Mouse (Mus musculus) testis, postnatal 10 days (tissue): ENCODE measurements around the gene Chchd4.
"Not testable (repeated sequence)": the region's sequence is repeated elsewhere in the genome, so short reads cannot be mapped to it uniquely, and the experiment has no call there.

Experiments used
- DNase-seq: peaks from one replicate; pipeline ENCODE4 v3.0.0; 2021; ENCODE audit warnings: low spot score

Gene Chchd4

DNA sequence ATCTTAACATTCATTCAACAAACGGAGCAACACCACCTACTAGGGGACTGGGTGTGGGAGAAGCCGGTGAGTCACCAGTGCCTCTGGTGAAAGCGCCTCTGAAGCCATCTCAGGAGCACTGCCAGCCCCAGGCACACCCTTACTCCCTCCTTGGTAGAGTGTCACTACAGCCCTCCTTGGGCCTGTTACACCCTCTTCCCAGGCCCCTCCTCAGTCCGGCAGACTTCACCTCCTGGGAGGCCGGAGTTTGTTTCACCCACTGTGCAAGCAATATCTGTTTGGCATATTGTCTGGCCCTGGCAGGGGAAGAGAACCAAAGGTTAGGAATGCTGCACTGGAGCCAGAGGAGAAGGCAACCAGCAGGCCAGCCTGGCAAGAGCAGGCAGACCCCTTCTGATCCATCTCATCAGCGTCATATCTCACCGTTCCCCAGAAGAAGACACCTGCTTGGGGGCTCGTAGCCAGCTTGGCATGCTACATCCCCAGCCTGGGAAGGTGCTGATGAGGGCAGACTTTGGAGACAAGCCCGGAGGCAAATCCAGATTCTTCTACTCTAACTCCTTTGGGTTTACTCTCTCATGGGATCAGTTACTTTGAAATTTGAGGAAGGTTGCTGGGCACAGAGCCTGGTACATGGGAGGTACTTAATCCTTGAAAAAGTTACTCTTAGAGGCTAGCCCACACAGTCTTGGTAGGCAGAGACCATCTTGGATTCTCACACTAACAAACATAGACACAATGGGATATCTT lies 1.3 kb upstream of the Chchd4 start:
- no peak for DNase-seq

DNA sequence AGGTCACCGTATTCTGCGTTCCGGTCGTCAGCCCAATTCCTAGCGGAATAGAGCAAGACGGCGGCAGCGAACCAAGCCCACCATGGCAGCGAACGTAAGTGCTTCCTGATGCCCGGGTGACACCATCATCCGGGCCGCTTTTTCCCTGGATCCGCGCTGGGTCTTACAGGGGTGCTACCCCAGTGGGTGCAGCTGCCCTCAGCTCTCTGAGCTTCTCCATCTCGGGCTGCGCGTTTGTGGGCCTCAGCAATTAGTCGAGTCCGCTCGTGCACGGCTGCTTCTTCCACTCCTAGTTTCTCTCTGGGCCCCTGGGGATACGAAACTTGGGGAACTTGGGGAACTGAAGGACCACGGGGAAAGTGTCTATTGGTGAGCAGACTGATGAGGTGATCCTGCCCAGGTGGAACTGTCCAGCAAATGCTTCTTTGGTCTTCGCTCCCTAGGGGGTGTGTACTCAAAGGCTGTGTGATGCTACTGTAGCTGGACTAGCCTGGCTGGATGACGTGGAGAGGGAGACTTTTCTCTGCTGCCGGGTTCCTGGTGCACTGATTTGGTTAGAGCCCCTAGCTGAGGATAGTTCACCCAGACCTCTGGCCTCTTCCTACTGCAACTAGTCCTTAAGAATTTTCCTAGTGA lies 577 bp upstream of the Chchd4 start:
- no peak for DNase-seq

DNA sequence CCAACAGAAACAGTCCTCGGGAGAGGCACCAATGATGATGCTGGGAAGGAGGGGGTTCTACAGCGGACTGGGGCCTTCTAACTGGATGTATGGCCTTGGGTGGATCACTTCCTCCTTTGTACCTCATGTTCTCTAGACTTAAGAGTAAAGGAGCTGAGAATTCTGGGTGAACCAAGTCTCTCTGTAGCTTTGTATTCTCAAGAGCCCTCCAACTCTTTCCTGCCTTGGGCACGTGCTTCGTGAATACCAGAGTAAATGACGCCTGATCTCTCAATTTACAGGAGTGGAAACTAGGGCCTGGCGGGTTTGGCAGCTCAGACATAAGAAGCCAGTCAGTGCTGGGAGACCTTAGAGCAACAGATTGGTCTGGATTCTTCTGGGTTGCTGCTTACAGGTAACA lies 1.0 kb downstream of the Chchd4 start:
- no peak for DNase-seq

DNA sequence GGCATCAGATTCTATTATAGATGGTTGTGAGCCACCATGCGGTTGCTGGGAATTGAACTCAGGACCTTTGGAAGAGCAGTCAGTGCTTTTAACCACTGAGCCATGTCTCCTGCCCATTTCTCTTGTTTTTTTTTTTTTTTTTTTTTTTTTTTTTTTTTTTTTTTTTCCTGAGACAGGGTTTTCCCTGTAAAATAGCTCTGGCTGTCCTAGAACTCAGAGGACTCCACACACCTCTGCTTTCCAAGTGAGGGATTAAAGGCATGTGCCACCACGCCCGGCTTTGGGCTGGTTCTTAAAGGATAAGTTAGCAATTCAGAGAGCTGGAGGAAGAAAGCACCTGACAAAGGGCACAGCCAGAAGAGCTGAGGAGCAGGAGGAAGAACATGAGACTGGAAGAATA lies 1.9 kb downstream of the Chchd4 start:
- DNase-seq: not testable (repeated sequence)

DNA sequence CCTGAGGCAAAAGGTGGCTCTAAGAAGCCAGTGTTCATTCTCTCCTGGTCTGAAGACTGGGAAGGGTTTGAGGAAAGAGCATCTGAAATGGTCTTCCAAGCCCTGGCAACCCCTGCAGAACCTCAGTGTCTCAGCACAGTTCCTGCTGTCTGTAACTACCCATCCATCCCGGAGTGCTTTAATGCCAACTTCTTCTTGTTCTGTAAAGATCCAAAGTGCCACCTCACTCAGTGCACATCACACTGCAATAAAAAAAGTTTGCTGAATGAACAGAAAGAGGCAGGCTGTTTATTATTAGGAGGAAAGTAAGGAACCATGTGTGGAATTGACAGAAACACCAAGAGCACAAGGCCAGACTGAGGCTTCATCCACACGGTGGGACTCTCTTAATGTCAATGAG lies 2.6 kb downstream of the Chchd4 start:
- no peak for DNase-seq

DNA sequence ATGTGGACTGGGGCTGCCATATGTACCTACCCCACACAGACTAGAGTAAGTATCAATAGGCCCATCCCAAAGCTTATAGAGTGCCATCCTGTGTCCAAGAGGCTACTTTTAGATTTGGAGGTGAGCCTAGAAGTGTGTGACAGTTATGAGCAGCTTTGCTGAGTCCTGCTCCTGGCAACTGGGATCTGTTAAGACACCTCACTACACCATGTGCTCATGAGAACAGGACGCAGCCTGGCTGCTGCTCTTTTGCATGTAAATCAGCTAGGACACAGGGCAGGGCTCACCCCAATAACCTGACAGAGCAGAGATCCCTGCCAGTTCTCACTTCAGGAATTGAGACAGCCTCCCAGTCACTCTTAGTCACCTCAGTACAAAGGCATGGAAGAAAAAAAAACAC lies 6.2 kb downstream of the Chchd4 start:
- no peak for DNase-seq

DNA sequence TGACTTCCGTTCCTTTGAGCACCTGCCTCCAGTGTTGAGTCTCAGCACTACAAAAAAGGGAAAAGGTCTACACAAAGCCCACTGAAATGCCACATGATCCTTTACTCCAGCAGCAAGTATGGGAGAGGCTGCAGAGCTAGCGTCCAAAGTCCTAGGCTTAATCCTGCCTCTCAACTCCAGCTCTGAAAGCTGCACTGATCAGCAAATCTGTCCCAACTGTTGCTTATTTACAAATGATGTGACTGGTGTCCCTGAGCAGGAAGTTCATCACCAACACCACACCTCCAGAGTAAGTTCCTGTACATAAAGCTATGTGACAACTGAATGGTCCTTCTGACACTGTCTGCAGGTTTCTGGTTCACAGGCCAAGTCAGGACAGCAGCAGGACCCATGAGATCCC lies 7.6 kb downstream of the Chchd4 start:
- no peak for DNase-seq

DNA sequence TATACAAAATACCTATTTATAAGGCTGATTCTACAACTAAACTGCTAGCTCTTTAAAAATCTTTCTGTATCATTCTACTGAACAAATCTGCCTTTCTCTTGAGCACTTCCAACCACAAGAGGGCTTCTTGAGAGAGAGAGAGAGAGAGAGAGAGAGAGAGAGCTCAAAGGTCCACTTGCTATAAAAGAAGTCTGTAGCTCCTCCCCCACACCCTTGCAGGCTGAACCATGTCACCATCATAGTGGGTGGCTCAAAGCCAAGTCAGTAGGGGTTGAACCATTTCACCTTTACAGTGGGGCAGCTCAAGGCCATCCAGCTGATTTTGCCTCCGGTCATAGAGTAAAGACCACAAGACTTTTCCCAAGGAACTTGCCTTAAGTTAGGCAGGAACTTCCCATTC lies 13.9 kb downstream of the Chchd4 start:
- DNase-seq: no peak

DNA sequence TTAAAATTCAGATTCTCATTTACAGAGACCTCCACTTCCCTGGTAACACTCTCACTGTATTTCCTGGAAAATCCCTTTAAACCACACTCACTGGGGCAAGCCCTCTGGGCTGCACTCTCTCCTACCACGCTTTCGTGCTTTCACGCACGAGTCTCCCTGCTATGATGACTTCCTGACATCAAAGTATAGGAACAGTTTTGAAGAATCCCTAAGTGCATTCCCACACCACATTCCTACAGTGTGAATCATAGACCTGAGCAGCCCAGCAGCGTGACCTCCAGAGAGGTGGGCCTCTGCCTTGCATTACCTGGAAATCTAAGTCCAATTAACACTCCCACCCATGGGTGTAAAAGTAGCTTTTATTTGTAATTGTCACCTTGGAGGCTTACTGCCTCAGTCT lies 18.8 kb downstream of the Chchd4 start:
- no peak for DNase-seq

DNA sequence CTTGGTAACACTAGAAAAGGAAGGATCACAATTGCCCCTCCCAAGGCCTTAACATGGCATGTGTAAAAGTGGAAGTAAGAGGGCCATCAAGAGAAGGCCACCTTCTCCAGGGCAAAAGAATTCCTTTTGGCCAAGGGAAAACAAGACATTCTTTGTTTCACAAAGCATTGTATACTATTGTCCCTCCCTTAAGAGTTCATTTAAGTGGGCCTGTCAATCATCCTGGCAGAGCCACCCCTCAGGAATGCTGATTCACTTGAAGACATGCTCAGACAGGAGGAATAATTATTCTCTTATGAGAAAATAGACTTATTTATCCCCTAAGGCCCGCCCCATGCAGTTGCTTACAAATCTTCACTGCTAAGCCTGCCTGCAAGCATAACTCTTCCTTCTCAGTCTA lies 21.3 kb downstream of the Chchd4 start:
- DNase-seq: no peak

DNA sequence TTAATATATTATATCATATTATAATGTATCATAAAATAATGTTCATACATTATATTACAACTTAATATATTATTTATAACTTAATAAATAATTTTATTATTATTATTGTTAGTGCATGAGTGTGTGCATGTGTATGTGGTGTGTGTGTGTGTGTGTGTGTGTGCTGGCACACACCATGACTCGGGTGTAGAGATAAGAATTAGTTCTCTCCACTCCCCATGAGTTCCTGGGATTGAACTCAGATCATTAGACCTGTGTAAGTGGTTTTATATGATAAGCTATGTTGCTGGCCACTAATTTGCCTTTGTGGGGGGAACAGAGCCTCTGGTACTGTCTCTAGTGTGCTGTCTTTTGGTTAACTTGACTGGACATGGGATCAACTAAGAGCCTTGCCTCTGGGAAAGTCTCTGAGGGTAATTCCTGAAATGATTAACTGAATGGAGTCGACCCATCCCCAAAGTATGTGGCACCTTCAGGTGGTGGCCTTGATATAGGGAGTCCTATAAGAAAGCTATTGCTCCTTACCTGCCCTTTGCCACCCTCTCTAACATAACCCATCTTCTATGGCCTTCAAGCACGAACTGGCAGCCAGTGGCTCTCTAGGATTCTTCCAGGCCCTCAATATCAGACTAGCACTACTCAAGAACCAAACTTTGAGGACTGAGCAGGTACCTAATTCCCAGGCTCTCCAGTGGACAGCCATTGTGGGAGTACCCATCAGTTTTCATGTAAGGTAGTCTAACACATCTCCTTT lies 23.7 kb downstream of the Chchd4 start:
- DNase-seq: no peak

DNA sequence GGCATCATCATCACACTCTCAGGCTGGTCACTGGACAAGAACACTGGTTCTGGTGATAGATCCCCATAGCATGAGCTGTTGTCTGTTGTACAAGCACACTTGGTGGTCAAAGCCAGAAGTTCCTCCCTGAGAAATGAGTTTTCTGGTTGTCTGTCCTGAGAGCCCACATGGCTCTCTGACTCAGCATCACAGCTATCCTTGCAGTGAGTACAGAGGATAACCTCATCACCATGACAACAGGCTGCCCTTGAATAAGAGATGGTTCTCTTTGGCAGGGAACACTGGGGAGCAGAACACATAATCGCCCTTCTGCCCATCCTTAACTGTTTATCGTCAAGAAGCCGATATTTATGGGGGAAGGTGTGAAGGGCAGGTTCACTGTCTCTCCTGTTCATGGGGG lies 28.0 kb downstream of the Chchd4 start:
- DNase-seq: no peak

DNA sequence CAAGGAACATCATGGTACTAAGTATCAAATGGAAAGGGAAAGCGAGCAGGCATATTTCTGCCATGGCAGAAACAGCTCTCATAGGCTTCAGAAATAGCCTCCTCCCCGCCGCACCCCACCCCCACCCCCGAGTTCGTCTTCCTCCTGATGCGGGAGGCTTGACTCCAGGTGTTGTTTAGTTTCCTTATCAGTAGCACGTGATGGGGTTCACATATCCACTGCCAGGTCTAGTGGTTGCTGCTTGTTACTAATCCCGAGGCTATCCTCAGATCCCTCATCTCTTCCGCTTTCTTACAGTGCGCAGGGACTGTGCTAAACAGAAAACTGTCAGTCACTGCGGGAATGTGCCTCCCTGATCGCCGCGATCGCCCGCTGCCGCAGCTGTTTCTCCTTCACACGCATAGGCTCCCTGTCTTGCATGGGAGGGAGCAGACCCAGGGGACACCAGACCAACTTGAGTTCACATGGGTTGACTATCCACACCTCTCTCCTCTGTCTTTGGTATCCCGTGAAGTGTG lies 32.1 kb downstream of the Chchd4 start:
- no peak for DNase-seq

DNA sequence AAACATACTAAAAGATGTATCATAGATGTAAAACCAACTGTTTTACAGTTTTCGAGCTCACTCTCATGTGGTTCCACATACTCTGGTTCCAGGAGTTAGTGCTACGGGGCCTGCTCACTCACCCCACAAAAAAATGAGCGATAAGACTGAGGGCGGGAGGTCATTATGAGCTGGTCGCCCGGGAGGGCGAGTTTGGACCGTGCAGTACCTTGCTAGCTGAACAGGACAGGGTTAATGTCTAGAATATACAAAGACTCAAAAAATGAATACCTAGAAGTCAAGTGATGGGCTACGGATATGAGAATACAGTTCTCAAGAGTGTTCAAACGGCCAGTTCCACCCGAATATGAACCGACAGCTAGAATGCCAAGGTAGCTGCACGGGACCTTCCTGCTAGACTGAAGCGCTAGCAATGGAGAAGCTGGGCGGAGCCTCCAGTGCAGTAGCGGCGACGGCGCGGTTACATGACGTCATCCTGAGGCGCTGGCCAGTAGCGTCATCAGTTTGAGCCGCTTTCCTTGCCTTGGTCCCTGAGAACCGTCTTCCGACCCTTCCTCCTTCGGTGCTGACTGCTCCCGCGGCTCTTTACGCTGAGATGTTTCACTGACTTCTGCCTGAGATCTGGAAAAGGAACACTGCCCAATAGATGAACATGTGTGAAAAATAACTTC lies 32.7 kb downstream of the Chchd4 start:
- peak; percentile 98 for DNase-seq

DNA sequence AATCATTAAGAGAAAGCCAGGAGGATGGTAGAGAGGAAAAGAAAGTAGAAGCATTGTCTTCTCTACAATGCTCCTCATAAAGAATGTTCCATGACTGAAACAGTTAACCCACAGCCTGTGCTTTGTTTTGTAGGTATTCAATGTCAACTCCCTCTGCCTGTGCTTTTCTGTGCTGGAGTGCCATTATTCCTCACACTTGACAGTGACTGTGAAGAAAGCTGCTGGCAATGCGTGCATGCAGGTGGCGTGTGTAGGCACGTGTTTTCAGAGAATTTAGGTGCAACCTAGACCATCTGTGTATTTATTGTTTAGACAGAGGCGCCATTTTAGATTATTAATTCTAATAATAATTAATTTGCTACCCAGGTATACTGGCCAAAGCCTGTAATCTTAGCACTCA lies 49.2 kb downstream of the Chchd4 start:
- DNase-seq: no peak

DNA sequence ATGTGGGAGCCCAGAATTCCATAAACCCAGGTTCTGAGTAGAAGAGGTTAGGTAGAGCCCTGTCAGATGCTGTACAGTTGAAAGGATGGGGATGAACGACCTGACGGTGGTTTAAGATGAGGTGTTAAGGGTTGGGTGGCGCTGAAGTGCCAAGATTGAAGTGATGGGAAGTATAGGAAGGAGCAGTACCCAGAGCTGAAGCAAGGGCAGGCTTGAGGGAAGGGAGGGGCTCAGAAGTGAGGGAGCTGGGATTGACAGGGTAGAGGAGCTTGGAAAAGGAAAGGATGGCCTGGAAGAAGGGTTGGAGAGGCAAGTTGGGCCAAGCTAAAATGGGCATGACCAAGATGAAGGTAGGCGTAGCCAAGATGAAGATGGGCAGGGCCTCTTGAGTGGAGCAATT lies 51.7 kb downstream of the Chchd4 start:
- DNase-seq: no peak

DNA sequence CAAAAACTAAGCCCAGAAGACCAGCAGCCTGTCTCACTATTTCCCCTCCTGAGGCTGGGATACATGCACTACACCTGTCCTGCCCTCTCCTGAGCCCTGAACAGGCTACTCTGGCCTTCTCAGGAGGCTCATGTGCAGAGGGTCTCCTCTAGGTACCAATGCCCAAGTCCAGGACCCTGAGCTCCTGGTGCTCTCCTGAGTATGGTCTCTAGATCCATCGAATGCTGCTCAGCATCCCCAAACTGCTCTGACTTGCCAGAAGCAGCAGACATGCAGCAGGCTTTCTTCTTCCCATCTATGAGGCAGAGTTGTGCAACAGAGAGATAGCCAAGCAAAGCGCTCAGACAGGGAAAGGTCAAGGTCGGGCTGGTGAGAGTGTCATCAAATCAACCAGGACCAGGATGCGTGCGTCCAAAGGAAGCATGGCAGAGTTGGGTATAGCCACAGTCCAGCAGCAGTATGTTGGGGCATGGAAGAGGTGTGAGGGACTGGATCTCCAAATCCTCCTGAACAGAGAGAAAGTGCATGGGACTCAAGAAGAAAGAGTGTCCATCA lies 56.0 kb downstream of the Chchd4 start:
- no peak for DNase-seq

DNA sequence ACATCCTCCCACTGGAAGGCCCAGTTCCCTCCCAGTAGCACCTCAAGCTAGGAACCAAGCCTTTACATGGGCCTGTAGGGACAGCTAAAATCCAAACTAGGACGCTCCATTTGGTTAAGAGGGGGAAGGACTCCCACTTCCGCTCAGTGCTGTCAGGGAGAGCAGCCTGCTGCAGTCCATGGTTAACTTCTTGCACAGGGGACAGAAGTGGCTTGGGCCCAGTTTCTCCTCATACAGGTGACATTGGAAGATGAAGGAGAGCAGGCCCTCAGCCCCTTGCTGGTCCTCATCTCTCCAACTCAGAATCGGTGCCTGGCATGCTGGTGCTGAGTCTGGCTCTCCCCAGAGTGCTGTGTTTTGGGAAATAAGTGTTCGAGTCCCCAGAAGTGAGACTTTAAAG lies 57.2 kb downstream of the Chchd4 start:
- DNase-seq: no peak

DNA sequence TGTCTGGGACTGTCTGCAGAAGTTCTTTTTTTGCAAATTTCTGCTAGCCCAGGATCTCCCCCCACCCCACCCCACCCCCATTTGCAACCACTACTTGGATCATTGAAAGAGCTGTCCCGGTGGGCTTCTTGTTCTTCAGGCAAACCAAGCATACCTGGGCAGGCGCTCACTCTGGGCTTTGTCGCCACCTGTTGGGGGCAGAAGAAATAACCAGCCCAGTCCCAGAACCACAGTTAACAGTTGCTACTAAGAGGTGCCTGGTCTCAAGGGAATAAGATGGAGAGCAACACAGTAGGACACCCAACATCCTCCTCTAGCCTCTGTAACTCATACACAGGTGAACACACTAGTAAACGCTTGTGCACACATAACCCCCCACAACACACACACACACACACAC lies 58.5 kb downstream of the Chchd4 start:
- peak; percentile 58 for DNase-seq
